Mouse (Mus musculus): ENCODE measurements at regions not wholly inside any gene's neighbourhood (a gene's known extent, or its start where the extent isn't known, plus 50 kb on each side); places are given as distances from the start of the nearest gene placed in this dataset.

DNA sequence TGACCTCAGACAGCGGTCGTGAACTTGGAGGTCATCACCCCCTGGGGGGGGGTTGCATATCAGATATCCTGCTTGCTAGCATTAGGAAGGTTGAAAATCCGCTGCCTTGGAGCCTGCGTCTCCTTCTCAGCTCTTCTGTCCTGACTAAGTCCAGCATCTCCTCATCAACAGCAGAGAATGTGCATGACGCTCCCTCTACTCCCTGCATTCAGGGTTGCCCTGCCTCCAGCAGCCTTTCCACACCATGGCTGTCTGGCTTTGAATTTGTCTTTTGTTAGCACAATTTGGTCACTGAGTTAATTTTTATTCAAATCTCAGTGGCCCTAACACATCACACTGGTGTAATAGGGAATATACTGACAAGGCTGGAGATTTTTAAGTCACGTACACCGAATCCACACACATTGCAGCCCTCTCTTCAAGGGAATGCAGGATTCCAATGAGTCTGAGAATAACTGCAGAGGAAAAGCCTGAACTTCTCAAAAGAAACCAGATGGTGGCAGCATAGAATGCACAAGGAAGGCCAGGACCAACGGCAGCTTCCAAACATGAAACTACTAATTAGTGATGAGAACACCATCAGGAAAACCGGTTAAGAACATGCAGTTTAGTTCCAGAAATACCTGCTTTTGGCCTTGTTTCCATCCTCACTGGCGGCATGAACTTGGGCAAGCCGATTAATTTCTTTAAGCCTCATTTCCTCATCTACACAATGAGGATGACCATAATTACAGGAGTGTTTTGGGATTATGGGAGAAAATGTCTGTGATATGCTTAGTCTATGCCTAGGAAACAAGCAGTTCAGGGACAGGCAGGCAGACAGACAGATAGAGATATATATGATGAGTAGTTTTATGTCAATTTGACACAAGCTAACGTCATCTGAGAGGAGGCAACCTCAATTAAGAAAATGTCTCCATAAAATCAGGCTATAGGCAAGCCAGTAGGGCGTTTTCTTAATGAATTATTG is 151.6 kb upstream of the Palmd start:
- DNase-seq: no peak
- H3K27me3 ChIP-seq (ENCODE audit: insufficient read depth, low read length): no peaks in the 10 kb centered on the region
- 57% methylated on average over 13 of the region's 13 CpGs for WGBS (ENCODE audit: insufficient replicate concordance)
- H3K27ac ChIP-seq (ENCODE audit: low read depth): no peak overlapping the region
- H3K4me1 ChIP-seq (ENCODE audit: insufficient read depth): peaks cover 10% of the 10 kb centered on the region
- H3K9me3 ChIP-seq (ENCODE audit: low read length): no peaks in the 10 kb centered on the region
- ATAC-seq: no peak
- H3K36me3 ChIP-seq (replicated peaks; ENCODE audit: insufficient read depth, low read length): no peaks in the 10 kb centered on the region
- H3K9ac ChIP-seq (replicated peaks): no peak overlapping the region
- H3K4me2 ChIP-seq (ENCODE audit: low read depth, low read length): no peak overlapping the region
- no peak overlapping the region for H3K4me3 ChIP-seq (ENCODE audit: low read depth, low read length)
- TF ChIP-seq EP300 (IDR thresholded peaks at IDR 0.05; ENCODE audit: low read depth) (no peak), CTCF (IDR thresholded peaks at IDR 0.05; ENCODE audit: low read depth) (peak; percentile 71)

GRCm38 (mm10) chr3:117119576-117119975 is 150.8 kb upstream of the Palmd start:
- WGBS (ENCODE audit: insufficient replicate concordance): 55% methylated on average over 5 of the region's 5 CpGs
- peak; percentile 78; the same call in 1 of the 2 replicates for ATAC-seq

GRCm38 (mm10) chr3:117117838-117118237 is 149.1 kb upstream of the Palmd start:
- H3K36me3 ChIP-seq (replicated peaks; ENCODE audit: insufficient read depth, low read length): no peaks in the 10 kb centered on the region
- H3K27ac ChIP-seq (ENCODE audit: low read depth): no peak overlapping the region
- no peaks in the 10 kb centered on the region for H3K27me3 ChIP-seq (ENCODE audit: insufficient read depth, low read length)
- no peak overlapping the region for H3K9ac ChIP-seq (replicated peaks)
- DNase-seq: no peak
- WGBS (ENCODE audit: insufficient replicate concordance): 33% methylated on average over 1 of the region's 1 CpGs
- TF ChIP-seq CTCF (IDR thresholded peaks at IDR 0.05; ENCODE audit: low read depth) (peak; percentile 39), EP300 (IDR thresholded peaks at IDR 0.05; ENCODE audit: low read depth) (no peak)
- no peak for ATAC-seq
- no peak overlapping the region for H3K4me3 ChIP-seq (ENCODE audit: low read depth, low read length)
- H3K4me1 ChIP-seq (ENCODE audit: insufficient read depth): peaks cover 10% of the 10 kb centered on the region
- no peak overlapping the region for H3K4me2 ChIP-seq (ENCODE audit: low read depth, low read length)
- H3K9me3 ChIP-seq (ENCODE audit: low read length): no peaks in the 10 kb centered on the region

More at GRCm38 (mm10) chr3:117119576-117119975, 150.8 kb upstream of the Palmd start:
- TF ChIP-seq EP300 (IDR thresholded peaks at IDR 0.05; ENCODE audit: low read depth) (no peak), CTCF (IDR thresholded peaks at IDR 0.05; ENCODE audit: low read depth) (no peak)
- H3K9me3 ChIP-seq (ENCODE audit: low read length): no peaks in the 10 kb centered on the region
- no peaks in the 10 kb centered on the region for H3K36me3 ChIP-seq (replicated peaks; ENCODE audit: insufficient read depth, low read length)
- H3K27me3 ChIP-seq (ENCODE audit: insufficient read depth, low read length): no peaks in the 10 kb centered on the region
- peaks cover 10% of the 10 kb centered on the region for H3K4me1 ChIP-seq (ENCODE audit: insufficient read depth)
- H3K9ac ChIP-seq (replicated peaks): no peak overlapping the region
- no peak overlapping the region for H3K27ac ChIP-seq (ENCODE audit: low read depth)
- peak; percentile 26 for DNase-seq
- no peak overlapping the region for H3K4me2 ChIP-seq (ENCODE audit: low read depth, low read length)
- H3K4me3 ChIP-seq (ENCODE audit: low read depth, low read length): no peak overlapping the region

GRCm38 (mm10) chr3:117116210-117116609 is 147.4 kb upstream of the Palmd start:
- TF ChIP-seq EP300 (IDR thresholded peaks at IDR 0.05; ENCODE audit: low read depth): no peak
- TF ChIP-seq CTCF (IDR thresholded peaks at IDR 0.05; ENCODE audit: low read depth): no peak
- Histone ChIP-seq H3K4me2 (ENCODE audit: low read depth, low read length) (no peak overlapping the region), H3K9me3 (ENCODE audit: low read length) (no peaks in the 10 kb centered on the region), H3K27ac (ENCODE audit: low read depth) (no peak overlapping the region), H3K4me3 (ENCODE audit: low read depth, low read length) (no peak overlapping the region), H3K36me3 (replicated peaks; ENCODE audit: insufficient read depth, low read length) (no peaks in the 10 kb centered on the region), H3K9ac (replicated peaks) (no peak overlapping the region), H3K27me3 (ENCODE audit: insufficient read depth, low read length) (no peaks in the 10 kb centered on the region), H3K4me1 (ENCODE audit: insufficient read depth) (peaks cover 10% of the 10 kb centered on the region)
- WGBS (ENCODE audit: insufficient replicate concordance): 73% methylated on average over 2 of the region's 2 CpGs
- ATAC-seq: no peak
- no peak for DNase-seq

DNA sequence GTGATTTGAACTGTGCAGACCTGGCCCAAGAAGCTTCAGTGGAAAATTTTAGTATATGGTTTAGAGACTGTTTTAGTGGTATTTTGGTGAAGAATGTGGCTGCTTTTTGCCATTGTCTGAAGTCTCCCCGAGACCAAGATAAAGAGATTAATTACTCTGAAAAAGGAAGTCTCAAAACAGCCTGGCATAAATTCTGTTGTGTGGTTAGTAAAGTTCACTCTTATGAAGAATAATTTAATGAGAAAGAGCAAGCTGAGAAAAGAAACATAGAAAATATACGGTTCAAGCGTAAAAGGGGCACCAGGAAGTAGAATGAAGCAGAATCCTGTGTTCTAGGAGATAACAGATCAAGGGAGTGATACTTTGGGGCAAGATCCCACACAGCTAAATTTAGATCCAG is 144.0 kb upstream of the Palmd start:
- no peak overlapping the region for H3K27ac ChIP-seq (ENCODE audit: low read depth)
- TF ChIP-seq EP300 (IDR thresholded peaks at IDR 0.05; ENCODE audit: low read depth) (no peak), CTCF (IDR thresholded peaks at IDR 0.05; ENCODE audit: low read depth) (no peak)
- H3K4me1 ChIP-seq (ENCODE audit: insufficient read depth): no peaks in the 10 kb centered on the region
- no peak overlapping the region for H3K9ac ChIP-seq (replicated peaks)
- no peak overlapping the region for H3K4me3 ChIP-seq (ENCODE audit: low read depth, low read length)
- no peak for DNase-seq
- no peaks in the 10 kb centered on the region for H3K9me3 ChIP-seq (ENCODE audit: low read length)
- 35% methylated on average over 3 of the region's 3 CpGs for WGBS (ENCODE audit: insufficient replicate concordance)
- no peak overlapping the region for H3K4me2 ChIP-seq (ENCODE audit: low read depth, low read length)
- no peaks in the 10 kb centered on the region for H3K27me3 ChIP-seq (ENCODE audit: insufficient read depth, low read length)
- ATAC-seq: no peak
- no peaks in the 10 kb centered on the region for H3K36me3 ChIP-seq (replicated peaks; ENCODE audit: insufficient read depth, low read length)

DNA sequence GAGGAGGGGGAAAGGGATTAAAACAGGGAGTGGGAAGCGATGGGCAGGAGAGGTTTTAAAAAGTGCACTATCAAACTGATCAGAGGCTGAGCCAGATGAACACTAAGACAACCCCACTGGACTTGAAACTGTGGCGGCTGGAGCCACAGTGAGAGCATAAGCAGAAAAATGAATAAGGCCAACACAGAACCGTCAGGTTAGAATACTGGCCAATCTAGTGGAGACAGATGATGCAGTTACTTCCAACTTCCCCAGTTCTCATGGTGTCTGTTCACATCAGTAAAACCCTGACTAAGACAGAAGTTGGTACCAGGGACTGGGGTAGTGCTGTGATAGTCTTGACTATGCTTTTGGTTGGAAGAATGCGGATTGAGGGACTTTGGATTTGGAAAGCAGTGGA is 143.5 kb upstream of the Palmd start:
- 78% methylated on average over 4 of the region's 4 CpGs for WGBS (ENCODE audit: insufficient replicate concordance)
- Histone ChIP-seq H3K4me1 (ENCODE audit: insufficient read depth) (no peaks in the 10 kb centered on the region), H3K27me3 (ENCODE audit: insufficient read depth, low read length) (no peaks in the 10 kb centered on the region), H3K4me3 (ENCODE audit: low read depth, low read length) (no peak overlapping the region), H3K27ac (ENCODE audit: low read depth) (no peak overlapping the region), H3K4me2 (ENCODE audit: low read depth, low read length) (no peak overlapping the region), H3K9ac (replicated peaks) (no peak overlapping the region), H3K36me3 (replicated peaks; ENCODE audit: insufficient read depth, low read length) (no peaks in the 10 kb centered on the region), H3K9me3 (ENCODE audit: low read length) (no peaks in the 10 kb centered on the region)
- DNase-seq: no peak
- TF ChIP-seq EP300 (IDR thresholded peaks at IDR 0.05; ENCODE audit: low read depth) (no peak), CTCF (IDR thresholded peaks at IDR 0.05; ENCODE audit: low read depth) (no peak)
- ATAC-seq: no peak

Data from liver, postnatal 0 days (tissue).